Mouse (Mus musculus) MEL (cell line): ENCODE data around the gene Atp5e. TPM values are rescaled to one million over a fixed set of nuclear protein-coding genes. Genes with fewer than 3 reads are reported as not detected.

Experiments used
- DNase-seq: peaks from one replicate; pipeline ENCODE4 v3.0.0; 2011; ENCODE audit warnings: low read depth, low spot score
- H3K27ac ChIP-seq: 2 replicates; pipeline ENCODE4 v1.5.1; 2012; ENCODE audit warnings: low read depth, mild to moderate bottlenecking, control low read depth, low read length, moderate library complexity; ENCODE audit not compliant: control insufficient read depth
- H3K27me3 ChIP-seq, 2 experiments: fragments of 150-350 bp in 1 of 2; sonication (generic) in 1 of 2; 2 replicates each; pipeline ENCODE4 v1.6.1; 2012; ENCODE audit warnings: low read length in 2 of 2, mild to moderate bottlenecking in 2 of 2, improper control_type of control experiment in 1 of 2, moderate library complexity in 1 of 2; ENCODE audit not compliant: insufficient read depth in 2 of 2, control insufficient read depth in 1 of 2
- H3K36me3 ChIP-seq, 2 experiments: 2 replicates each; pipeline ENCODE4 v1.6.1; 2012 to 2014; ENCODE audit warnings: low read length in 2 of 2, improper control_type of control experiment in 1 of 2, inconsistent platforms in 1 of 2, mild to moderate bottlenecking in 1 of 2; ENCODE audit not compliant: insufficient read depth in 2 of 2, control insufficient read depth in 1 of 2
- H3K4me1 ChIP-seq, 2 experiments: fragments of 150-350 bp in 1 of 2; sonication (generic) in 1 of 2; 2 replicates each; pipeline ENCODE4 v1.6.1; 2012; ENCODE audit warnings: low read length in 2 of 2, improper control_type of control experiment in 1 of 2, mild to moderate bottlenecking in 1 of 2; ENCODE audit not compliant: insufficient read depth in 2 of 2, control insufficient read depth in 1 of 2
- H3K4me3 ChIP-seq, 2 experiments: fragments of 150-350 bp in 1 of 2; sonication (generic) in 1 of 2; 2 replicates each; pipeline ENCODE4 v1.5.1; 2012; ENCODE audit warnings: low read depth in 2 of 2, low read length in 2 of 2, mild to moderate bottlenecking in 2 of 2, moderate library complexity in 2 of 2, control low read depth in 1 of 2, improper control_type of control experiment in 1 of 2; ENCODE audit not compliant: control insufficient read depth in 1 of 2, insufficient read depth in 1 of 2
- H3K79me2 ChIP-seq: 2 replicates; pipeline ENCODE4 v1.6.1; 2012; ENCODE audit warnings: mild to moderate bottlenecking, low read length, moderate library complexity; ENCODE audit not compliant: control insufficient read depth, poor library complexity, insufficient read depth
- H3K9ac ChIP-seq: 2 replicates; pipeline ENCODE4 v1.6.1; 2012; ENCODE audit warnings: low read depth, mild to moderate bottlenecking, control low read depth, low read length, moderate library complexity; ENCODE audit not compliant: control insufficient read depth, poor library complexity, severe bottlenecking
- H3K9me3 ChIP-seq: fragments of 150-350 bp; sonication (generic); replicated peaks from 2 replicates; pipeline ENCODE4 v1.6.1; 2012; ENCODE audit warnings: mild to moderate bottlenecking, low read length, improper control_type of control experiment, moderate library complexity; ENCODE audit not compliant: insufficient read depth
- BHLHE40 ChIP-seq: IDR thresholded peaks from 2 replicates; pipeline ENCODE4 v1.6.1; 2012; ENCODE audit warnings: low read depth, mild to moderate bottlenecking, inconsistent platforms, low read length, improper control_type of control experiment, borderline replicate concordance
- CTCF ChIP-seq, 3 experiments: IDR thresholded peaks in 2 of 3; conservative IDR thresholded peaks in 1 of 3; 2 replicates each; pipeline ENCODE4 v1.5.1; 2011 to 2012; ENCODE audit warnings: low read length in 3 of 3, low read depth in 2 of 3, mild to moderate bottlenecking in 2 of 3, improper control_type of control experiment in 1 of 3, inconsistent platforms in 1 of 3, mixed read lengths in 1 of 3, moderate library complexity in 1 of 3; ENCODE audit not compliant: control insufficient read depth in 1 of 3, insufficient read depth in 1 of 3, poor library complexity in 1 of 3, severe bottlenecking in 1 of 3
- GABPA ChIP-seq: IDR thresholded peaks from 2 replicates; pipeline ENCODE4 v1.6.1; 2012; ENCODE audit warnings: low read depth, mild to moderate bottlenecking, inconsistent platforms, low read length, improper control_type of control experiment, moderate library complexity
- GATA1 ChIP-seq: IDR thresholded peaks from 2 replicates; pipeline ENCODE4 v1.6.1; 2011; ENCODE audit warnings: low read depth, low read length, improper control_type of control experiment
- HCFC1 ChIP-seq: IDR thresholded peaks from 2 replicates; pipeline ENCODE4 v1.6.1; 2012; ENCODE audit warnings: low read depth, mild to moderate bottlenecking, inconsistent platforms, low read length, improper control_type of control experiment, moderate library complexity
- MAZ ChIP-seq: IDR thresholded peaks from 2 replicates; pipeline ENCODE4 v1.6.1; 2012; ENCODE audit warnings: low read depth, mild to moderate bottlenecking, inconsistent platforms, low read length, improper control_type of control experiment
- MEF2A ChIP-seq: IDR thresholded peaks from 2 replicates; pipeline ENCODE4 v1.6.1; 2014; ENCODE audit warnings: low read depth, mild to moderate bottlenecking, inconsistent platforms, low read length, improper control_type of control experiment; ENCODE audit not compliant: poor library complexity, insufficient replicate concordance, severe bottlenecking; ENCODE audit errors: extremely low read depth
- MYB ChIP-seq: IDR thresholded peaks from 2 replicates; pipeline ENCODE4 v1.6.1; 2011; ENCODE audit warnings: mild to moderate bottlenecking, low read depth, low read length, improper control_type of control experiment
- NRF1 ChIP-seq: IDR thresholded peaks from 2 replicates; pipeline ENCODE4 v1.6.1; 2014; ENCODE audit warnings: low read depth, mild to moderate bottlenecking, inconsistent platforms, low read length, improper control_type of control experiment, moderate library complexity; ENCODE audit not compliant: poor library complexity, insufficient read depth, severe bottlenecking
- POLR2A ChIP-seq, 2 experiments: IDR thresholded peaks; 2 replicates each; pipeline ENCODE4 v1.6.1; 2011 to 2012; ENCODE audit warnings: low read length in 2 of 2, mild to moderate bottlenecking in 2 of 2, control low read depth in 1 of 2, improper control_type of control experiment in 1 of 2, low read depth in 1 of 2, moderate library complexity in 1 of 2; ENCODE audit not compliant: control insufficient read depth in 1 of 2, insufficient read depth in 1 of 2, poor library complexity in 1 of 2
- POLR2AphosphoS2 ChIP-seq: IDR thresholded peaks from 2 replicates; pipeline ENCODE4 v1.6.1; 2011; ENCODE audit warnings: low read length, improper control_type of control experiment
- POLR2AphosphoS5 ChIP-seq: IDR thresholded peaks from 2 replicates; pipeline ENCODE4 v1.6.1; 2012; ENCODE audit warnings: low read depth, borderline replicate concordance, mild to moderate bottlenecking, inconsistent platforms, low read length, moderate library complexity, mixed read lengths
- RAD21 ChIP-seq: IDR thresholded peaks from 2 replicates; pipeline ENCODE4 v1.6.1; 2011; ENCODE audit warnings: mild to moderate bottlenecking, low read depth, low read length, improper control_type of control experiment
- RCOR1 ChIP-seq: IDR thresholded peaks from 2 replicates; pipeline ENCODE4 v1.6.1; 2012; ENCODE audit warnings: low read depth, mild to moderate bottlenecking, inconsistent platforms, low read length, improper control_type of control experiment
- TAL1 ChIP-seq: IDR thresholded peaks from 2 replicates; pipeline ENCODE4 v1.6.1; 2012; ENCODE audit warnings: mild to moderate bottlenecking, inconsistent platforms, low read length, moderate library complexity, mixed read lengths
- TBP ChIP-seq: IDR thresholded peaks from 2 replicates; pipeline ENCODE4 v1.8.0; 2011; ENCODE audit warnings: low read depth, low read length, improper control_type of control experiment
- TCF12 ChIP-seq: IDR thresholded peaks from 2 replicates; pipeline ENCODE4 v1.6.1; 2014; ENCODE audit warnings: low read depth, mild to moderate bottlenecking, inconsistent platforms, low read length, improper control_type of control experiment, moderate library complexity
- UBTF ChIP-seq: IDR thresholded peaks from 2 replicates; pipeline ENCODE4 v1.6.1; 2012; ENCODE audit warnings: low read depth, mild to moderate bottlenecking, inconsistent platforms, low read length, improper control_type of control experiment, moderate library complexity, borderline replicate concordance; ENCODE audit not compliant: insufficient read depth
- USF1 ChIP-seq: IDR thresholded peaks from 2 replicates; pipeline ENCODE4 v1.6.1; 2014; ENCODE audit warnings: low read depth, mild to moderate bottlenecking, inconsistent platforms, low read length, improper control_type of control experiment, moderate library complexity
- polyA plus RNA-seq, 2 experiments: library from polyadenylated mRNA; stranded (reverse) in 1 of 2; unstranded in 1 of 2; fragments of >175 nt in 1 of 2; fragments of >200 nt in 1 of 2; gene quantifications; 2 replicates each; pipeline versions ENCODE4 v1.2.1 to v1.2.4; 2012; ENCODE audit warnings: low replicate concordance in 2 of 2, low read depth in 1 of 2; ENCODE audit not compliant: insufficient read length in 2 of 2, insufficient read depth in 1 of 2, missing spikeins in 1 of 2
- total RNA-seq: library from RNA; depleted of rRNA; stranded (reverse); fragments of 300-350 nt; gene quantifications from 2 replicates; pipeline ENCODE4 v1.2.3, GENCODE M21; 2012

Atp5e gene
- total and polyA plus RNA-seq, 3 experiments = 225 to 561 TPM; not detected in 1

DNA sequence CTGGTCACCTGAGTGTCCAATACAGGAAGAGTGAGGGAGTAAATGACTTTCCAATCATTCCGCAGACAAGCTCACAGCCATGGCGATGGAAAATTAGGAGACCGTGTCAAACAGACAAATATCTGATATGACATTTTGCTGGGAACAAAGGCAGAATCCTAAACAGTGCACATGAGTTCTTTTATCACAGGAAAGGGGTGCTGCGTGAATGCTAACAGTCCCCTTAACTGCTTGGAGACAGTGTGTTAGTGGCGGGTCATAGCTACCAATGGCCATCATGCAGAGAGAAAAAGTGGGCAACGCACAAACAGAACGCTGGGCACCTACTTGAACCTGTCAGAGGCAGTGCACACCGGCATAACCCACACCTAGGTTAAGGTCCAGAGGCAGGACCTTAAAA, 37.6 kb upstream of the Atp5e start:
- no peaks in the 10 kb centered on the region for H3K9me3 ChIP-seq
- no peaks in the 10 kb centered on the region; a peak in 1 of 4 replicates for H3K27me3 ChIP-seq
- TF ChIP-seq CTCF (IDR thresholded peaks at IDR 0.05 in 2 of 3, conservative IDR thresholded peaks at IDR 0.05 in 1 of 3; ENCODE audit: control insufficient read depth in 1 of 3, insufficient read depth in 1 of 3, low read depth in 2 of 3, low read length in 3 of 3, poor library complexity in 1 of 3, severe bottlenecking in 1 of 3) (no peak), POLR2A (IDR thresholded peaks at IDR 0.05; ENCODE audit: control insufficient read depth in 1 of 2, insufficient read depth in 1 of 2, low read depth in 1 of 2, low read length in 2 of 2, poor library complexity in 1 of 2) (no peak), TCF12 (no peak), MEF2A (no peak), TAL1 (no peak), RCOR1 (no peak), UBTF (no peak), TBP (no peak), MYB (no peak), GABPA (no peak), USF1 (no peak), POLR2AphosphoS2 (no peak), RAD21 (no peak)
- DNase-seq = no peak
- no peaks in the 10 kb centered on the region for H3K79me2 ChIP-seq
- H3K9ac ChIP-seq = no peak overlapping the region
- no peak overlapping the region for H3K4me3 ChIP-seq
- peaks cover 0 to 8% of the 10 kb centered on the region in 2 experiments; a peak in 1 of 4 replicates for H3K4me1 ChIP-seq
- H3K27ac ChIP-seq = no peak overlapping the region
- 0 out of 4 replicates have a peak, but pooled peaks cover 0 to 7% of the 10 kb centered on the region in 2 experiments for H3K36me3 ChIP-seq

DNA sequence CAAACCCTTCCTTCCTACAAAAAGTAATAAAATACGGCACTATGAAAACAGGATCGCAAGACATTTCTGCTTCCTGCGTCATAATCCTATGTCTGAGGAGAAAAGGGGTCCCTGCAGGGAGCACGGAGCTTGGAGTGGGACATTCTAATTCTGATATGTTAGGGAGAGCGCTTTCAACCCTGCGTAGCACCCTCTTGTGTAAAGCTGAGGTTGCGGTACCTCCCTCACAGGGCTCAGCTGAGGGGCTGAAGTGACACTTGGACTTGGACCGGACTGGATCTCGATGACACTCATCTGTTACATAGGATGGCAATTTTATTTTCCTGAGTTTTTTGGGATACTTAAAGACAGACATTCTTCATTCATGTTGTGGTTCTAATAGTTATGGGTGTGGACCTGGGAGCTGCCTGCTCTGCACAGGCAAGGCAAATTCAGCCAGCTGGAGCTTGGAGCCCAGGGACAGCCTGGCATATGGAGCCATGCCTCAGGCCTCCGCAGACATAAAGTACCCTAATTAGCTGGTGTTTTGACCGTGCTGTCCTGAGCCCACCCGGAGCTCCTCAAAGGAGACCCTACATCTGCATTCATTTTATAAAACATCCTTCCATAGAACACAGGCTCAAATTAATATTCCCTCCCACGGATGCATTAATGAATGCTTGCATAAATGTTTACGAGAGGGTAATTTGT, 37.1 kb upstream of the Atp5e start:
- Histone ChIP-seq H3K9ac (no peak overlapping the region), H3K36me3 (0 out of 4 replicates have a peak, but pooled peaks cover 0 to 7% of the 10 kb centered on the region in 2 experiments), H3K9me3 (no peaks in the 10 kb centered on the region), H3K4me3 (no peak overlapping the region), H3K4me1 (peaks cover 0 to 8% of the 10 kb centered on the region in 2 experiments; a peak in 1 of 4 replicates), H3K27me3 (peaks cover 0 to 1% of the 10 kb centered on the region in 2 experiments; a peak in 2 of 4 replicates), H3K79me2 (no peaks in the 10 kb centered on the region), H3K27ac (no peak overlapping the region)
- no peak for TF ChIP-seq NRF1
- no peak for TF ChIP-seq UBTF
- TF ChIP-seq RAD21 = no peak
- no peak for TF ChIP-seq MEF2A
- TF ChIP-seq HCFC1 = no peak
- no peak for TF ChIP-seq MAZ
- no peak for TF ChIP-seq GATA1
- TF ChIP-seq POLR2AphosphoS5 = no peak
- TF ChIP-seq TCF12 = no peak
- no peak for TF ChIP-seq BHLHE40
- DNase-seq = no peak
